Mouse (Mus musculus): Measurements from ENCODE around the gene Rab3il1. TPM values are rescaled to one million over a fixed set of nuclear protein-coding genes. Genes with fewer than 3 reads are reported as not detected.
A peak's percentile ranks its signal among the peaks of the same experiment; 100 is the strongest.

The Rab3il1 gene
- polyA plus RNA-seq, 1 experiment: 13.6 TPM

GRCm38 (mm10) chr19:9989884-9990256, 11.6 kb upstream of the Rab3il1 start:
- Histone ChIP-seq H3K4me3 (ENCODE audit: insufficient read depth, low read length) (no peak overlapping the region), H3K4me1 (ENCODE audit: control insufficient read depth, insufficient read depth, low read length) (no peaks in the 10 kb centered on the region), H3K27ac (ENCODE audit: insufficient read depth, low read length) (no peak overlapping the region)
- TF ChIP-seq POLR2A (IDR thresholded peaks at IDR 0.05; ENCODE audit: extremely low read depth, insufficient read depth, low read length) (no peak), CTCF (IDR thresholded peaks at IDR 0.05; ENCODE audit: extremely low read depth, insufficient read depth, low read length) (no peak)

GRCm38 (mm10) chr19:9991304-9991703, 10.2 kb upstream of the Rab3il1 start:
- Histone ChIP-seq H3K4me1 (ENCODE audit: control insufficient read depth, insufficient read depth, low read length) (no peaks in the 10 kb centered on the region), H3K27ac (ENCODE audit: insufficient read depth, low read length) (no peak overlapping the region), H3K4me3 (ENCODE audit: insufficient read depth, low read length) (no peak overlapping the region)
- TF ChIP-seq POLR2A (IDR thresholded peaks at IDR 0.05; ENCODE audit: extremely low read depth, insufficient read depth, low read length) (no peak), CTCF (IDR thresholded peaks at IDR 0.05; ENCODE audit: extremely low read depth, insufficient read depth, low read length) (peak; percentile 88)

- Histone ChIP-seq H3K4me3 (ENCODE audit: insufficient read depth, low read length) (0 out of 2 replicates have a peak overlapping the region, but pooled peaks have one; percentile 0), H3K27ac (ENCODE audit: insufficient read depth, low read length) (no peak overlapping the region)
- TF ChIP-seq POLR2A (IDR thresholded peaks at IDR 0.05; ENCODE audit: extremely low read depth, insufficient read depth, low read length) (no peak), CTCF (IDR thresholded peaks at IDR 0.05; ENCODE audit: extremely low read depth, insufficient read depth, low read length) (no peak)
These were observed 9.2 kb upstream of the Rab3il1 start for GRCm38 (mm10) chr19:9992011-9992958.

GRCm38 (mm10) chr19:9993036-9993656, 8.3 kb upstream of the Rab3il1 start:
- TF ChIP-seq POLR2A (IDR thresholded peaks at IDR 0.05; ENCODE audit: extremely low read depth, insufficient read depth, low read length) (no peak), CTCF (IDR thresholded peaks at IDR 0.05; ENCODE audit: extremely low read depth, insufficient read depth, low read length) (peak; percentile 41)
- Histone ChIP-seq H3K27ac (ENCODE audit: insufficient read depth, low read length) (no peak overlapping the region), H3K4me1 (ENCODE audit: control insufficient read depth, insufficient read depth, low read length) (no peaks in the 10 kb centered on the region), H3K4me3 (ENCODE audit: insufficient read depth, low read length) (0 out of 2 replicates have a peak overlapping the region, but pooled peaks have one; percentile 0)

More at GRCm38 (mm10) chr19:9992011-9992958, 9.2 kb upstream of the Rab3il1 start:
- H3K4me1 ChIP-seq (ENCODE audit: control insufficient read depth, insufficient read depth, low read length): no peaks in the 10 kb centered on the region

GRCm38 (mm10) chr19:9997204-9998062, 4.0 kb upstream of the Rab3il1 start:
- no peak overlapping the region for H3K4me3 ChIP-seq (ENCODE audit: insufficient read depth, low read length)
- TF ChIP-seq CTCF (IDR thresholded peaks at IDR 0.05; ENCODE audit: extremely low read depth, insufficient read depth, low read length) (no peak), POLR2A (IDR thresholded peaks at IDR 0.05; ENCODE audit: extremely low read depth, insufficient read depth, low read length) (no peak)
- H3K4me1 ChIP-seq (ENCODE audit: control insufficient read depth, insufficient read depth, low read length): peaks cover 2% of the 10 kb centered on the region; the same call in 1 of the 2 replicates
- no peak overlapping the region for H3K27ac ChIP-seq (ENCODE audit: insufficient read depth, low read length)

- no peak overlapping the region for H3K27ac ChIP-seq (ENCODE audit: insufficient read depth, low read length)
- TF ChIP-seq POLR2A (IDR thresholded peaks at IDR 0.05; ENCODE audit: extremely low read depth, insufficient read depth, low read length) (no peak), CTCF (IDR thresholded peaks at IDR 0.05; ENCODE audit: extremely low read depth, insufficient read depth, low read length) (no peak)
- H3K4me3 ChIP-seq (ENCODE audit: insufficient read depth, low read length): no peak overlapping the region
- peaks cover 2% of the 10 kb centered on the region; the same call in 1 of the 2 replicates for H3K4me1 ChIP-seq (ENCODE audit: control insufficient read depth, insufficient read depth, low read length)
These were observed 3.4 kb upstream of the Rab3il1 start for GRCm38 (mm10) chr19:9998063-9998416.

GRCm38 (mm10) chr19:9998736-9999486, 2.6 kb upstream of the Rab3il1 start:
- no peak overlapping the region for H3K27ac ChIP-seq (ENCODE audit: insufficient read depth, low read length)
- H3K4me3 ChIP-seq (ENCODE audit: insufficient read depth, low read length): no peak overlapping the region
- peaks cover 2% of the 10 kb centered on the region; the same call in 1 of the 2 replicates for H3K4me1 ChIP-seq (ENCODE audit: control insufficient read depth, insufficient read depth, low read length)
- no peak for TF ChIP-seq CTCF (IDR thresholded peaks at IDR 0.05; ENCODE audit: extremely low read depth, insufficient read depth, low read length)
- TF ChIP-seq POLR2A (IDR thresholded peaks at IDR 0.05; ENCODE audit: extremely low read depth, insufficient read depth, low read length): no peak

- Histone ChIP-seq H3K4me3 (ENCODE audit: insufficient read depth, low read length) (no peak overlapping the region), H3K4me1 (ENCODE audit: control insufficient read depth, insufficient read depth, low read length) (peaks cover 2% of the 10 kb centered on the region; the same call in 1 of the 2 replicates), H3K27ac (ENCODE audit: insufficient read depth, low read length) (no peak overlapping the region)
- no peak for TF ChIP-seq POLR2A (IDR thresholded peaks at IDR 0.05; ENCODE audit: extremely low read depth, insufficient read depth, low read length)
- peak; percentile 78 for TF ChIP-seq CTCF (IDR thresholded peaks at IDR 0.05; ENCODE audit: extremely low read depth, insufficient read depth, low read length)
These were observed 1.1 kb upstream of the Rab3il1 start for GRCm38 (mm10) chr19:10000330-10000729.
